Mouse (Mus musculus): ENCODE measurements around the gene Caskin2. TPM values are rescaled to one million over a fixed set of nuclear protein-coding genes. Genes with fewer than 3 reads are reported as not detected.

Caskin2 gene
- total RNA-seq, 1 experiment, result 10.5 TPM

DNA sequence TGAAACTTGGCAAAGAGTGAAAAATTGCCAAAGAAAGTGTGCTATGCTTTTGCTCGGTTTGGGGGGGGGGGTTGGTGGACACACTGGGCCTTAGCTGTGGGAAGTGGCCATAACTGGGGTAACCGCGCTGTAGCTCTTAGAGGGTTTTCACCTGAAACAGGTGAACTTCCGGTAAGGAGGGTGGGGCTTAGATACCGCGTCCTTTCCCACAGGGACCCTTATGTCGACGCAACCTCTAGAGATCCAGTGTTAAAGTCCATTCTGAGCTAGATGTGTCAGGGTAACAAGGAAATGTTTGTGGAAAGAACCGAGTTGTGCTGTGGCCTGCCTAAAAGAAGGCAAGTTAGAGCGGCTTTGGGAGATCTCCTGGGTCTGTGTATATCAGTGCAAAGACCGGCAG is 11.4 kb upstream of the Caskin2 start:
- H3K36me3 ChIP-seq (ENCODE audit: control insufficient read depth, insufficient read depth, low read length, poor library complexity, severe bottlenecking), result peaks cover 23% of the 10 kb centered on the region
- H3K27ac ChIP-seq (ENCODE audit: insufficient read depth, low read depth, low read length, poor library complexity, severe bottlenecking), result no peak overlapping the region
- H3K4me1 ChIP-seq (ENCODE audit: control insufficient read depth in 2 of 2, insufficient read depth in 2 of 2, low read length in 2 of 2, poor library complexity in 1 of 2), result peaks cover 1 to 22% of the 10 kb centered on the region in 2 experiments; a peak in 2 of 4 replicates
- H3K9me3 ChIP-seq (ENCODE audit: control insufficient read depth, insufficient read depth, low read depth, low read length), result no peaks in the 10 kb centered on the region
- H3K4me3 ChIP-seq (ENCODE audit: insufficient read depth in 1 of 2, low read depth in 1 of 2, low read length in 2 of 2, poor library complexity in 1 of 2, severe bottlenecking in 1 of 2), result peak overlapping the region; percentile 75 to 95
- no peak for TF ChIP-seq ZC3H11A (IDR thresholded peaks at IDR 0.05; ENCODE audit: borderline replicate concordance, low read depth, low read length)
- TF ChIP-seq CHD2 (IDR thresholded peaks at IDR 0.05; ENCODE audit: low read depth, low read length), result no peak
- no peak for TF ChIP-seq HCFC1 (IDR thresholded peaks at IDR 0.05; ENCODE audit: borderline replicate concordance, insufficient read depth, low read length)
- TF ChIP-seq MAFK (IDR thresholded peaks at IDR 0.05; ENCODE audit: insufficient read depth, low read depth, low read length), result no peak
- no peak for TF ChIP-seq ZNF384 (IDR thresholded peaks at IDR 0.05; ENCODE audit: low read depth, low read length)
- in situ Hi-C loops (cut with MboI; ENCODE audit: low sequenced_read_pairs in 2 of 2, unreplicated experiment in 2 of 2), result no loop called here
- H3K9ac ChIP-seq (ENCODE audit: insufficient read depth, low read depth, low read length, poor library complexity, severe bottlenecking), result peak overlapping the region; percentile 75
- DNase-seq (ENCODE audit: low read depth, low spot score), result no peak

GRCm38 (mm10) chr11:115823774-115824740 is 10.6 kb upstream of the Caskin2 start, which contains the start of gene Llgl2:
Llgl2 (plus strand) TSS chr11:115824049.
- H3K27ac ChIP-seq (ENCODE audit: insufficient read depth, low read depth, low read length, poor library complexity, severe bottlenecking), result no peak within 1 kb of the TSS
- peaks cover 1 to 15% of the 10 kb centered on the region in 2 experiments; a peak in 2 of 4 replicates for H3K4me1 ChIP-seq (ENCODE audit: control insufficient read depth in 2 of 2, insufficient read depth in 2 of 2, low read length in 2 of 2, poor library complexity in 1 of 2)
- DNase-seq (ENCODE audit: low read depth, low spot score), result peak; percentile 90
- peaks cover 23% of the 10 kb centered on the region for H3K36me3 ChIP-seq (ENCODE audit: control insufficient read depth, insufficient read depth, low read length, poor library complexity, severe bottlenecking)
- peak within 1 kb of the TSS; percentile 75 to 95 for H3K4me3 ChIP-seq (ENCODE audit: insufficient read depth in 1 of 2, low read depth in 1 of 2, low read length in 2 of 2, poor library complexity in 1 of 2, severe bottlenecking in 1 of 2)
- in situ Hi-C loops (cut with MboI; ENCODE audit: low sequenced_read_pairs in 2 of 2, unreplicated experiment in 2 of 2), result no loop called here
- TF ChIP-seq CHD2 (IDR thresholded peaks at IDR 0.05; ENCODE audit: low read depth, low read length) (no peak), HCFC1 (IDR thresholded peaks at IDR 0.05; ENCODE audit: borderline replicate concordance, insufficient read depth, low read length) (peak; percentile 14; the same call in 1 of the 2 replicates), ZC3H11A (IDR thresholded peaks at IDR 0.05; ENCODE audit: borderline replicate concordance, low read depth, low read length) (no peak)
- no peaks in the 10 kb centered on the region for H3K9me3 ChIP-seq (ENCODE audit: control insufficient read depth, insufficient read depth, low read depth, low read length)
- H3K9ac ChIP-seq (ENCODE audit: insufficient read depth, low read depth, low read length, poor library complexity, severe bottlenecking), result peak within 1 kb of the TSS; percentile 75

DNA sequence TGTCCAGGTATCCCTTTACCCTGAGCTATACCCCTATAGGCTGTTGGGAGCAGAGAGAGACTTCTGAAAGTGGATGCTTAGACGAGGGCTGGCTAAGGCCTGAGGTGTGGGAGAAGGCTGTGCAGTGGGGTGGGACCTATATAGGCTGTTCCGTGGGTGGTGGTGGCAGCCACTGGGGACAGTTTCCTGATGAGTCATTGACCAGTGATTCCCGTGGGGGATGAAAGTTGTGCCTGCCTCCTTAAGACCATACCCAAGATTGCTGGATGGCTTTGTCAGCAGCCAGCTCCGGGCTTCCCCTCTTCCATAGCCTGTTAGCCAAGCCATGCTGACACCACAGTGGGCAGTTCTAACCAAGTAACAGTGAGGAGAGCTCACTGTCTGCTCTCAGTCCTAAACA is 7.6 kb upstream of the Caskin2 start:
- Histone ChIP-seq H3K9ac (ENCODE audit: insufficient read depth, low read depth, low read length, poor library complexity, severe bottlenecking) (no peak overlapping the region), H3K9me3 (ENCODE audit: control insufficient read depth, insufficient read depth, low read depth, low read length) (no peaks in the 10 kb centered on the region), H3K4me1 (ENCODE audit: control insufficient read depth in 2 of 2, insufficient read depth in 2 of 2, low read length in 2 of 2, poor library complexity in 1 of 2) (peaks cover 0 to under 1% of the 10 kb centered on the region in 2 experiments; a peak in 1 of 4 replicates), H3K27ac (ENCODE audit: insufficient read depth, low read depth, low read length, poor library complexity, severe bottlenecking) (no peak overlapping the region), H3K36me3 (ENCODE audit: control insufficient read depth, insufficient read depth, low read length, poor library complexity, severe bottlenecking) (peaks cover 35% of the 10 kb centered on the region), H3K4me3 (ENCODE audit: insufficient read depth in 1 of 2, low read depth in 1 of 2, low read length in 2 of 2, poor library complexity in 1 of 2, severe bottlenecking in 1 of 2) (no peak overlapping the region)
- DNase-seq (ENCODE audit: low read depth, low spot score), result no peak
- in situ Hi-C loops (cut with MboI; ENCODE audit: low sequenced_read_pairs in 2 of 2, unreplicated experiment in 2 of 2), result no loop called here
- no peak for TF ChIP-seq CHD2 (IDR thresholded peaks at IDR 0.05; ENCODE audit: low read depth, low read length)
- TF ChIP-seq HCFC1 (IDR thresholded peaks at IDR 0.05; ENCODE audit: borderline replicate concordance, insufficient read depth, low read length), result no peak
- no peak for TF ChIP-seq ZNF384 (IDR thresholded peaks at IDR 0.05; ENCODE audit: low read depth, low read length)
- no peak for TF ChIP-seq ZC3H11A (IDR thresholded peaks at IDR 0.05; ENCODE audit: borderline replicate concordance, low read depth, low read length)
- TF ChIP-seq MAFK (IDR thresholded peaks at IDR 0.05; ENCODE audit: insufficient read depth, low read depth, low read length), result no peak

GRCm38 (mm10) chr11:115819915-115820623 is 6.6 kb upstream of the Caskin2 start:
- no peak for DNase-seq (ENCODE audit: low read depth, low spot score)

More at GRCm38 (mm10) chr11:115819915-115820623, 6.6 kb upstream of the Caskin2 start:
- Histone ChIP-seq H3K9ac (ENCODE audit: insufficient read depth, low read depth, low read length, poor library complexity, severe bottlenecking) (no peak overlapping the region), H3K4me1 (ENCODE audit: control insufficient read depth in 2 of 2, insufficient read depth in 2 of 2, low read length in 2 of 2, poor library complexity in 1 of 2) (no peaks in the 10 kb centered on the region; a peak in 1 of 4 replicates), H3K27ac (ENCODE audit: insufficient read depth, low read depth, low read length, poor library complexity, severe bottlenecking) (no peak overlapping the region), H3K4me3 (ENCODE audit: insufficient read depth in 1 of 2, low read depth in 1 of 2, low read length in 2 of 2, poor library complexity in 1 of 2, severe bottlenecking in 1 of 2) (no peak overlapping the region), H3K9me3 (ENCODE audit: control insufficient read depth, insufficient read depth, low read depth, low read length) (no peaks in the 10 kb centered on the region), H3K36me3 (ENCODE audit: control insufficient read depth, insufficient read depth, low read length, poor library complexity, severe bottlenecking) (peaks cover 35% of the 10 kb centered on the region)
- TF ChIP-seq CHD2 (IDR thresholded peaks at IDR 0.05; ENCODE audit: low read depth, low read length) (no peak), ZC3H11A (IDR thresholded peaks at IDR 0.05; ENCODE audit: borderline replicate concordance, low read depth, low read length) (no peak), HCFC1 (IDR thresholded peaks at IDR 0.05; ENCODE audit: borderline replicate concordance, insufficient read depth, low read length) (no peak), MAFK (IDR thresholded peaks at IDR 0.05; ENCODE audit: insufficient read depth, low read depth, low read length) (no peak), ZNF384 (IDR thresholded peaks at IDR 0.05; ENCODE audit: low read depth, low read length) (no peak)
- in situ Hi-C loops (cut with MboI; ENCODE audit: low sequenced_read_pairs in 2 of 2, unreplicated experiment in 2 of 2), result no loop called here
